Mouse (Mus musculus): ENCODE results near the gene Plekhg1. TPM values are rescaled to one million over a fixed set of nuclear protein-coding genes. Genes with fewer than 3 reads are reported as not detected.

The Plekhg1 gene
- polyA plus RNA-seq, 1 experiment from 2014 or later = 4.6 TPM

- Histone ChIP-seq H3K27ac (replicated peaks) (no peak overlapping the region), H3K4me1 (peaks cover 4% of the 10 kb centered on the region; the same call in 1 of the 2 replicates), H3K36me3 (no peaks in the 10 kb centered on the region), H3K4me3 (no peak overlapping the region), H3K9me3 (no peaks in the 10 kb centered on the region), H3K27me3 (no peaks in the 10 kb centered on the region), H3K4me2 (replicated peaks) (no peak overlapping the region), H3K9ac (replicated peaks) (no peak overlapping the region)
- ATAC-seq (replicated peaks) = no peak
- 86% methylated on average over 5 of the region's 5 CpGs for WGBS
These were observed 238.8 kb downstream of the Plekhg1 start for GRCm38 (mm10) chr10:3978792-3979488.

- H3K4me3 ChIP-seq = no peak overlapping the region
- H3K27ac ChIP-seq (replicated peaks) = no peak overlapping the region
- no peaks in the 10 kb centered on the region for H3K36me3 ChIP-seq
- ATAC-seq (replicated peaks) = no peak
- no peak overlapping the region for H3K9ac ChIP-seq (replicated peaks)
- H3K4me2 ChIP-seq (replicated peaks) = no peak overlapping the region
- H3K27me3 ChIP-seq = no peaks in the 10 kb centered on the region
- no peaks in the 10 kb centered on the region for H3K9me3 ChIP-seq
- H3K4me1 ChIP-seq = no peaks in the 10 kb centered on the region
- 74% methylated on average over 4 of the region's 4 CpGs for WGBS
These were observed 240.1 kb downstream of the Plekhg1 start for GRCm38 (mm10) chr10:3980231-3980630.

GRCm38 (mm10) chr10:3990295-3990883 lies 250.2 kb downstream of the Plekhg1 start:
- Histone ChIP-seq H3K27ac (replicated peaks) (no peak overlapping the region), H3K4me3 (no peak overlapping the region), H3K36me3 (no peaks in the 10 kb centered on the region), H3K27me3 (no peaks in the 10 kb centered on the region), H3K4me1 (no peaks in the 10 kb centered on the region), H3K9me3 (no peaks in the 10 kb centered on the region), H3K9ac (replicated peaks) (no peak overlapping the region), H3K4me2 (replicated peaks) (no peak overlapping the region)
- WGBS = 82% methylated on average over 6 of the region's 6 CpGs
- ATAC-seq (replicated peaks) = peak; percentile 58; the same call in 1 of the 2 replicates

- no peak overlapping the region for H3K27ac ChIP-seq (replicated peaks)
- H3K9me3 ChIP-seq = no peaks in the 10 kb centered on the region
- H3K36me3 ChIP-seq = no peaks in the 10 kb centered on the region
- H3K9ac ChIP-seq (replicated peaks) = no peak overlapping the region
- H3K27me3 ChIP-seq = no peaks in the 10 kb centered on the region
- H3K4me3 ChIP-seq = no peak overlapping the region
- ATAC-seq (replicated peaks) = no peak
- 89% methylated on average over 8 of the region's 8 CpGs for WGBS
- H3K4me2 ChIP-seq (replicated peaks) = no peak overlapping the region
- no peaks in the 10 kb centered on the region for H3K4me1 ChIP-seq
These were observed 253.4 kb downstream of the Plekhg1 start for GRCm38 (mm10) chr10:3993365-3994102.

GRCm38 (mm10) chr10:3995277-3995676 lies 255.1 kb downstream of the Plekhg1 start:
- ATAC-seq (replicated peaks) = no peak
- no peak overlapping the region for H3K4me3 ChIP-seq
- no peak overlapping the region for H3K27ac ChIP-seq (replicated peaks)
- no peaks in the 10 kb centered on the region for H3K4me1 ChIP-seq
- H3K9ac ChIP-seq (replicated peaks) = no peak overlapping the region
- no peaks in the 10 kb centered on the region for H3K9me3 ChIP-seq
- WGBS = 82% methylated on average over 4 of the region's 4 CpGs
- H3K4me2 ChIP-seq (replicated peaks) = no peak overlapping the region
- no peaks in the 10 kb centered on the region for H3K27me3 ChIP-seq
- H3K36me3 ChIP-seq = no peaks in the 10 kb centered on the region

GRCm38 (mm10) chr10:3996170-3996876 lies 256.2 kb downstream of the Plekhg1 start:
- WGBS = 53% methylated on average over 15 of the region's 15 CpGs
- no peak overlapping the region for H3K9ac ChIP-seq (replicated peaks)
- ATAC-seq (replicated peaks) = peak; percentile 85
- no peaks in the 10 kb centered on the region for H3K36me3 ChIP-seq
- no peak overlapping the region for H3K4me2 ChIP-seq (replicated peaks)
- H3K27me3 ChIP-seq = no peaks in the 10 kb centered on the region
- H3K4me1 ChIP-seq = no peaks in the 10 kb centered on the region
- H3K4me3 ChIP-seq = no peak overlapping the region
- no peak overlapping the region for H3K27ac ChIP-seq (replicated peaks)
- no peaks in the 10 kb centered on the region for H3K9me3 ChIP-seq

- Histone ChIP-seq H3K4me3 (no peak overlapping the region), H3K9ac (replicated peaks) (no peak overlapping the region), H3K9me3 (no peaks in the 10 kb centered on the region), H3K4me1 (0 out of 2 replicates have a peak, but pooled peaks cover 3% of the 10 kb centered on the region), H3K4me2 (replicated peaks) (no peak overlapping the region), H3K36me3 (no peaks in the 10 kb centered on the region), H3K27ac (replicated peaks) (no peak overlapping the region), H3K27me3 (no peaks in the 10 kb centered on the region)
- WGBS = 95% methylated on average over 7 of the region's 7 CpGs
- ATAC-seq (replicated peaks) = no peak
These were observed 257.8 kb downstream of the Plekhg1 start for GRCm38 (mm10) chr10:3997851-3998426.

- no peak overlapping the region for H3K27ac ChIP-seq (replicated peaks)
- H3K4me2 ChIP-seq (replicated peaks) = no peak overlapping the region
- no peaks in the 10 kb centered on the region for H3K9me3 ChIP-seq
- H3K4me3 ChIP-seq = no peak overlapping the region
- H3K36me3 ChIP-seq = no peaks in the 10 kb centered on the region
- 0 out of 2 replicates have a peak, but pooled peaks cover 3% of the 10 kb centered on the region for H3K4me1 ChIP-seq
- 73% methylated on average over 5 of the region's 5 CpGs for WGBS
- ATAC-seq (replicated peaks) = peak; percentile 42
- H3K9ac ChIP-seq (replicated peaks) = no peak overlapping the region
- no peaks in the 10 kb centered on the region for H3K27me3 ChIP-seq
These were observed 262.5 kb downstream of the Plekhg1 start for GRCm38 (mm10) chr10:4002711-4003110.

GRCm38 (mm10) chr10:4005191-4005590 lies 265.0 kb downstream of the Plekhg1 start:
- no peak for ATAC-seq (replicated peaks)
- Histone ChIP-seq H3K9me3 (no peaks in the 10 kb centered on the region), H3K27ac (replicated peaks) (no peak overlapping the region), H3K27me3 (no peaks in the 10 kb centered on the region), H3K36me3 (no peaks in the 10 kb centered on the region), H3K4me1 (0 out of 2 replicates have a peak, but pooled peaks cover 3% of the 10 kb centered on the region), H3K9ac (replicated peaks) (no peak overlapping the region), H3K4me2 (replicated peaks) (no peak overlapping the region), H3K4me3 (no peak overlapping the region)
- WGBS = 89% methylated on average over 7 of the region's 7 CpGs

- H3K4me2 ChIP-seq (replicated peaks) = no peak overlapping the region
- H3K27ac ChIP-seq (replicated peaks) = peak overlapping the region; percentile 38; the same call in 1 of the 2 replicates
- no peaks in the 10 kb centered on the region for H3K9me3 ChIP-seq
- H3K4me3 ChIP-seq = no peak overlapping the region
- no peaks in the 10 kb centered on the region for H3K27me3 ChIP-seq
- 0 out of 2 replicates have a peak, but pooled peaks cover 3% of the 10 kb centered on the region for H3K4me1 ChIP-seq
- WGBS = 66% methylated on average over 7 of the region's 7 CpGs
- H3K9ac ChIP-seq (replicated peaks) = no peak overlapping the region
- ATAC-seq (replicated peaks) = no peak
- no peaks in the 10 kb centered on the region for H3K36me3 ChIP-seq
These were observed 266.3 kb downstream of the Plekhg1 start for GRCm38 (mm10) chr10:4006296-4007015.
